Mouse (Mus musculus) spleen, embryonic (tissue): Measurements from ENCODE around the gene Usp12.

ENCODE experiments used
- CTCF ChIA-PET: fragments of 350-600 bp; sonication (Branson Sonifier 250); formaldehyde crosslinking; loops from one replicate; lab custom pipeline; 2022; lab: Charles Lee

Gene Usp12

DNA sequence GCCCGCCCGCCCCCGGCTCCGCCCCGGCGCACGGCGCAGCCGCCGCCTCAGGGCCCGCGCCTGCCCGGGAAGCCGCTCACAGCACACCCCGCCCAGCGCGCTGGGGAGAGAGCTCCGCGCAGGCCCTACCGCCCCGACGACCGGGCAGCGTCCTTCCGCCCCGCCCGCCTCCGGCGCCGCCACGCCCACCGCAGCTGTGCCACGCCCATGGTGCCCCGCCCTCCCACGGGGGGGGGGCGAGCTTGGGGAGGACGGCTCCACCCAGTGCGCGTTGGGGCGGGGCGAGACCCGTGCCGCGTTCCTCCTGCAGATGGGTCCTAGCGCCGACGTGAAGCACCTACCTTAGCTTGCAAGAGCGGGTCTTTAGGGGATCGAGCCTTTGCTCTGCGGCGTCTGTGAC, at the start of gene Usp12:
Usp12 (minus strand) TSS at position 154 of the 400 bp plus-strand sequence.
- CTCF ChIA-PET, result interaction anchor here (1.3 kb wide), 1 partner anchor 12 kb away, joined by 4 read pairs; no protein-coding TSS in a partner anchor

DNA sequence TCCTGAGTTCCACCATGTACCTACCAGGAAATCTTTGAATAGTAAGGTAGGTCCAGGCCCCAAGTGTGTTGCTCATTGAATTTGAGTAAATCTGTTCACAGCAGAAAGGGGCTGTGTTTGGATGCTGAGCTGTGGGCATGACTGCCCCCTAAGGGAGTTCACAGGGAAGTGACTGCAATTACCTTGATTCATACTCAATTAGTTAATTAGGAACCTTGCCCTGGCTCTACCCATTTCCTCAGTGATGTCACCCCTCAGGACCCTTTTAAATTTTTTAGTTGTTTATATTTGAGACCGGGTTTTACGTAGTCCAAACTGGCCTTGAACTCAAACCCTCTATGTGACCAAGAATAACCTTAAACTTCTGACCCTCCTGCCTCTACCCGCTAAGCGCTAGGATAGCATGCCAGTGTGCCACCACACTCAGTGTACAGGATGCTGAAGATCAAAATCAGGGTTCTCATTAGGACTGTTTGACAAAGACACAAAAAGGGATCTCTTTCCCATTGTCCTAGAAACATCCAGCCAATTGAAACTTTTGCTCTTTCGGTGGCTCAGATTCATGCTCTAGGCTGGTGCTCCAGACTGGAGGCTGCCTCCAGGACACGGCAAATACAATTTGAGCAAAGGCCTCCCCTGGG, 49.6 kb upstream of the Usp12 start:
- CTCF ChIA-PET, result interaction anchor here (0.6 to 1.2 kb wide), 2 partner anchors 41 to 71 kb away, joined by 3 read pairs; no protein-coding TSS in a partner anchor

DNA sequence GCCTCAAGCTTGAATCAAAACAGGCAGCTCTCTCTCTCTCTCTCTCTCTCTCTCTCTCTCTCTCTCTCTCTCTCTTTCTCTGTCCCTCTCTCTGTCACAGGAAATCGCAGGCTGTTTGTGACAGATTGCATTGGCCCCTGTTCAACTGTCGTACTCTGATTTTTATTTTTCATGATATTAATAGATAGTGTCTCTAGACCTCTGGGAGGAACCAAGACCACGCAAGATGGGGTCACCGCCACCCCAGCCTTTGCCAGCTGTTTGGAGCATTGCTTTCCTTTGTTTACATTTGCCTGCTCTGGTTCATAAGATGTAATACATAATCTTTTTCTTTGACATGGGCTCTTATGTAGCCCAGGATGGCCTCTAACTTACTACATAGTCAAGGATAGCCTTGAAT, 47.2 kb upstream of the Usp12 start:
- CTCF ChIA-PET, result interaction anchor here (0.5 to 0.7 kb wide), 2 partner anchors 36 to 621 kb away, joined by 3 read pairs; no protein-coding TSS in a partner anchor

DNA sequence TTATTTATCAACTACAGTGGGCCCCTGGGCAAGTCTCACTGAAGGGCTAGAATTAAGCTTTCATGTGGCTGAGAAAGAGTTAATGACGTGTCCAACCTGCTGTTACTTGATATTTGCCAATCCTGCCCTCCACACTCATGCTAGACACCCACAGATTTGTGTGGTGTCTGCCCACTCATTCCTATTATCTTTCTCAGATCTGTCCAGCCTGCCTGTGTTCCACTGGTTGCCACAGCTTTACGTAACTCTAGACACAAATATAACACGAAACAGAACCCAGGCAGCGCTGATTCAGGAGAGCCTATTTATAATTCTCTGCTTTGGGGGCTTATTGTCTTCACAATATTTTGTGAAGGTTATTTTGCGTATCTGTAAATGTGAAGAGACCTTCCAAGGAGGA, 46.5 kb upstream of the Usp12 start:
- CTCF ChIA-PET, result no interaction called here

DNA sequence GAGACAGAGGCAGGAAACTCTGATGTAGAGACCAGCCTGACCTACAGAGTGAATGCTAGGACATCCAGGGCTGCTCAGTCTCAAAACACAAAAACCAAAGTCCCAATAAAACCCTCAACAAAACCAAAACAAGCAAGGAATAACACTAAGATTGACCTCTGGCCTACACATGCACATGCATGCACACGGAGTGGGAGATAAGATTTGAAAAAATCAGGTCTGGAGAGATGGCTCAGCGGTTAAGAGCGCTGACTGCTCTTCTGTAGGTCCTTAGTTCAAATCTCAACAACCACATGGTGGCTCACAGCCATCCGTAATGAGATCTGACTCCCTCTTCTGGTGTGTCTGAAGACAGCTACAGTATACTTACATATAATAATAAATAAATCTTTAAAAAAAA, 45.6 kb upstream of the Usp12 start:
- CTCF ChIA-PET, result no interaction called here

DNA sequence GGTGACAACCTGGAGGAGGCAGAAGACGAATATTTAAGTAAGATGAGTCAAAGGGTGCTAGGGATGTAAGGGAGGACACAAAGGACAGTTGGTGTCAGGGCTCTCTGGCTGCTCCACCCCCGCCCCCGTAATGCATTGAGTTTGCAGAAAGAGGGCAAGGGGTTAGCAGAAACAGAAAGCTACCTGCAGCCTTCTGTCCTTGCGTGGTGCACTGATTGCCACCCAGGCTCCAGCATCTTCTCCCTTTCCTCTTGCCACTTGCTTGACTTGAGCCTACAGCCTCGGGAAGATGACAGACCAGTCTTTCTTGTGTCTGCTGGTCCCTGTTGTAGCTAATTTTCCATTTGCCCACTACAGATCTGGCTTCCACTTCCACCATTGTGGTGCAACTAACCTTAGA, 45.0 kb upstream of the Usp12 start:
- CTCF ChIA-PET, result no interaction called here

DNA sequence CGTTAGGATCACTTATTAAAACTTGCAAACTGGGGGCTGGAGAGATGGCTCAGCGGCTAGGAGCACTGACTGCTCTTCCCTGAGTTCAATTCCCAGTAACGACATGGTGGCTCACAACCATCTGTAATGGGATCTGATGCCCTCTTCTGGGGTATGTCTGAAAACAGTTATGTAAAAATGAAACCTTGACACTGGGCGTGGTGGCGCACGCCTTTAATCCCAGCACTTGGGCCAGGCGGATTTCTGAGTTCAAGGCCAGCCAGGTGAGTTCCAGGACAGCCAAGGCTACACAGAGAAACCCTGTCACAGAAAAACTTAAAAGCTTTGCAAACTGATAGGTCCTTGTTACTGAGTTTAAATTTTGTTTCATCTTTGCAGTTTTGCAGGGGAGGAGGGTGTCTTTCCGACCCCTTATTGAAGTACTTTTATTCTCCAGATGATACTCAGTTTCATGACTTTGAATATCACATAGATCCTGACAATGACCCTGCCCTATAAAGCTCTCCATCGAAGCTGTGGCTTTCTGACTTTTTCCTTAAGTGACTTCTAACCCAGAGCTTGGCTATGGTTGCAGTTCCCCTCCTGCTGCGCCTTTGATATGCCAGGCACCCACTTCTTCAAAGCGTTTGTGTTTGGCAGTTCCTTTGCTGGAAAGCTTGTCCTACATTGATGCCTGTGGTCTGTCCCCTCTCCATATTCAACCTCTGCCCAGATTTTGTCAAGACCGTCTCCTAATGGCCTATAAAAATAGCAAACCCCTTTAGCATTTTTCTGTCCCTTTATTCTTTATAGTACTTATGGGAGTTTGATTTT, 44.2 kb upstream of the Usp12 start:
- CTCF ChIA-PET, result interaction anchor here (1.1 kb wide), 1 partner anchor 11 kb away, joined by 3 read pairs; no protein-coding TSS in a partner anchor

DNA sequence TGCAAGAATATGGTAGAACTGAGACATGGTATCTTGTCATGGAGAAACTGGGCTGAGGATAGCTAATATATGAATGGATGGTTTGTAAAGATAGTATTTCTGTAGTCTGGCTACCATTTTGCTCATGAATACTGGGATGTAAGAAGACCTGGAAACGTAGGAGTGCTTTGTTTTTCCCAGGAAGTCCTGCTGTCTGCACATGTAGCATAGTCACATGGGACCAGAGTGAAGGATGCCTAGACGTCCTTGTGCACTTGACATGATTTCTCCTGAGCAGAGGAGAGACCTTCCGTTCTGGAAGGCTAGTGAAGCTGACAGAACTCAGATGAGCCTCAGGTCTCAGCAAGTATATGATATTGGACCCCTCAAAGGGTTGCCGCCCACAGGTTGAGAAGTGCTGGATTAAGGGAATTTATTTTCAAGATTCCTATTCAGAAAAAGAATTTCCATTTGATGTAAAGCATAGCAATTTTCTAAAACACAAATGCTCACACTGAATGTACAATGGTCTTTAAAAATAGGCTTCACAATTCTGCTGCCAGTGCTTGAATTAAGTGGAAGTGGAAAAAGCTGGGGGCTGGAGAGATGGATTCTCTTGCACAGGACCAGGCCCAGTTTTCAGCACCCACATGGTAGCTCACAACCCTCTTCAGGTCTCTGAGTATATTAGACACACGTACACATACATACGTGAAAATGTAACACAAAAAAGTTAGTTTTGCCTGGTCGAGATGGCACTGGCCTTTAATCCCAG, 43.3 kb upstream of the Usp12 start:
- CTCF ChIA-PET, result interaction anchor here (1.0 to 1.1 kb wide), 2 partner anchors 9 to 10 kb away, joined by 3 read pairs; no protein-coding TSS in a partner anchor

DNA sequence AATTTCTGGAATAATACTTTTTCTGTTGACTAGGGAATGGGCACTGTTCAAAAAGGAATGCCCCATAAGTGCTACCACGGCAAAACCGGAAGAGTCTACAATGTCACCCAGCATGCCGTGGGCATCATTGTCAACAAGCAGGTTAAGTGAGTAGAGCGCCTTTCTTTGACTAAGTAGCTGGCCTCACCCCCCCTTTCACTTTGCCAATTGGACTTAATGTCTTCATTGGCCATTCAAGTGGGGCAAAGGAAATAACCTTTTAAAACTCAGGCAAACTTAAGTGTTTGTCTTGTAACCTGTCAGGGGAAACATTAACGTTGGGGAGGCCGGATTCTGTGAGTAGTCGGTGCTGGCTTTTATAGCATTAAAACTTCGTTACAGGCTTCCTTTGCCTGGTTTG, 40.2 kb upstream of the Usp12 start:
- CTCF ChIA-PET, result interaction anchor here (0.9 kb wide), 1 partner anchor 59 kb away, joined by 6 read pairs; no protein-coding TSS in a partner anchor

DNA sequence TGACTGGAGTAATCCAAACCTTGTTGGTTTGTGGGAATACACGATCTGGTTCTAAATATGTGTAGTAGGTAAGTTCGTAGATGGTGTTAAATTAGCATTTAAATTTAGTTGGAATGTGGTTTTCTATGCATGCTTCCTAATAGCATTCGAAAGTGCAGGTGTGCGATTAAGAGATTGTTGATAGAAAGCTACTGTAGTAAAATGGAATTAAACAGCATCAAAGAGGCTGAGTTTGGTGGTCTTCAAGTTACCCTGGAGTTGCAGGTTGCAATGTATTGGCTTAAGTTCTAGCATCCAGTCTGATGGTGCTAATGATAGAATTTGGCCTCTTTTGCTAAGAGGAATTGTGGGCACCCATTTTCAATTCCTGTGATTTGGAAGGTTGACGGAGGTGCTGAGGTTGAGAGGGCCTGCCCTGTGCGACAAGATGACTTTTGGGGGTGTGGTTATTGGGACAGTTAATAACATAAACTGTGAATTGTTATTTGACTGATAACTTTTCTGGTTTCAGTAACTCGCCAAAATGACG, 38.9 kb upstream of the Usp12 start:
- CTCF ChIA-PET, result interaction anchor here (1.1 kb wide), 1 partner anchor 158 kb away, joined by 3 read pairs; no protein-coding TSS in a partner anchor

DNA sequence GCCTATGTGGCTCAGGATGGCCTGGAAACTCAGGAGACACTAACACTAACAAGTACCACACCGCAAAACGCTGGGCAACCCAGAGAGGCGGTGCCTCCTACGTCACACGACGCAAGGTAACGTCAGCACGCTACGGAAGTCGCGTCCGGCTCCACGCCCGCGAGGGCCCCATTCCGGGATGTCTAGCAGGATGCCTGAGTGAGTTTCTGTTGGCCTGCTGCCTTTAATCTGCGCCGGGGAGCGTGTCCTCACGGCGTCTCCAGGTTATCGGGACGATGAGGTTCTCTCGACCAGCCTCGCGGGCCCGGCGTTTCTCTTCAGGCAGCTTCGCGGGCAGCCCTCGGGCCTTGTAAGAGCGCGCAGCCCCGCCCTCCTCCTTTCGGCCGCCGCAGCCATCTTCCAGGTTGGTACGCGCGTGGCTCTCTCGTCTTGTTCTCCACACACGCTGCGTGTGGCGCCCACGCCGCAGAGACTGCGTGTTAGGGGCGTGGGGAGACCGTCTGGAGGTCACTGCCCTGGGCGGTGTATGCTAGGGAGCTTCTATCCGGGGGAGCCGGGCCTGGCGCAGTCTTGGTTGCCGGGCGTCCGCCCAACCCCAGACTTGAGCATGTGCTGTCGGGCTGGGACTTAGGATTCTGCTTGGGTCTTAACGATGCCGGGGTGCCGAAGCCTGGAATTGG, 38.1 kb upstream of the Usp12 start, which contains the start of gene Rpl21:
Rpl21 (plus strand) TSS at position 122 of the 680 bp plus-strand sequence.
- CTCF ChIA-PET, result interaction anchor here (0.7 to 1.1 kb wide), 2 partner anchors 54 to 157 kb away, joined by 3 read pairs; no protein-coding TSS in a partner anchor

DNA sequence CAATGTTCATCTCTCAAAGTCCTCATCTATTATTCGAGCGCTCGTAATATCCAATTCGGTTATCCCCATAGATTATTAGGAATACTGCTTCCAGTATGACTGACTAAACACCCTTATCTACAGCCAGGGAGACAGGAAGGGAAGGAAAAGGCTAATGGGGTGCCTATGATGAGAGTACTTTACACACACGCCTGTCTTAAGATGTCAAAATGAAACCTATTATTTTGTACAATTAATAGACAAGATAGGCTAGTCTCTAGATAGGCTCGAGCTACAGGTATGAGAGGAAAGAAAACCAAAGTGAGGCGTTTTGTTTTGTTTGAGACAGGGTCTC, 37.6 kb upstream of the Usp12 start:
- CTCF ChIA-PET, result interaction anchor here (1.1 kb wide), 1 partner anchor 157 kb away, joined by 3 read pairs; no protein-coding TSS in a partner anchor

DNA sequence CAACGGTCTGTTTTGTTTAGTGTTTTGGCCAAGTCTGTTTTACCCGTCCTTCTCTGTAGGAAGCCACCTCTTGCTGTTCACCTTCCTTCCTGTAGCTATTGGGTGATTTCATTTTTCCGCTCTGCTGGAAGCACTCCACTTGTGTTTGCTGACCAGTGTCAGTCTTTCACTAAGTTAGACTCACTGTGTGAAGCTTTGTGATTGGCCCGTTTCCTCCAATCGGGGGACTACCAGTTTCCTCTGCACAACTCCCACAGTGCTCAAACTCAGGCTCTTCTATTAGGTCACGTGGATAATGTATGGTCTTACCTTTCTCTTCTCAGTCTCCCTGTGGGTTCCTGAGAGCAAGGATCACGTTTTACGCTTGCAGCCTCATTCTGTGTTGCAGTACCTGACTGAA, 34.7 kb upstream of the Usp12 start:
- CTCF ChIA-PET, result interaction anchor here (0.9 kb wide), 1 partner anchor 8 kb away, joined by 3 read pairs; no protein-coding TSS in a partner anchor

DNA sequence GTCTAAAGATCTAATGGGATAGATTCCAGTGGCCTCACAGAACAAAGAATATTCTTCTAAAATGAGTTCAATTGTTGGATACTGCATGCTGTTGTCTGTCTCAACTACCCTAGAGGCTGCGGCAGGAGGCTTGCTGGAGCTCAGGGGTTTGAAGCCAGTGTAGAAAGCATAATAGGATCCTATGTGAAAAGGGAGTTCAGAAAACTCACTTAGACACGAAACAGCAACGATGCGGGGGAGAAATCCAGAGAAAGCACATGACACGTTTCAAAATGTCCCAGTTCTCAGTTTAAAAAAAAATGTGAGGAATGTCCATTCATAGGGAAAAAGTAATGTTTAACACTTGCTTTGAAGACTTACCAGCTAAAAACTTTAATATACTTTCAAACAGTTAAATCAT, 28.2 kb upstream of the Usp12 start:
- CTCF ChIA-PET, result interaction anchor here (1.3 kb wide), 1 partner anchor 117 kb away, joined by 3 read pairs; no protein-coding TSS in a partner anchor

DNA sequence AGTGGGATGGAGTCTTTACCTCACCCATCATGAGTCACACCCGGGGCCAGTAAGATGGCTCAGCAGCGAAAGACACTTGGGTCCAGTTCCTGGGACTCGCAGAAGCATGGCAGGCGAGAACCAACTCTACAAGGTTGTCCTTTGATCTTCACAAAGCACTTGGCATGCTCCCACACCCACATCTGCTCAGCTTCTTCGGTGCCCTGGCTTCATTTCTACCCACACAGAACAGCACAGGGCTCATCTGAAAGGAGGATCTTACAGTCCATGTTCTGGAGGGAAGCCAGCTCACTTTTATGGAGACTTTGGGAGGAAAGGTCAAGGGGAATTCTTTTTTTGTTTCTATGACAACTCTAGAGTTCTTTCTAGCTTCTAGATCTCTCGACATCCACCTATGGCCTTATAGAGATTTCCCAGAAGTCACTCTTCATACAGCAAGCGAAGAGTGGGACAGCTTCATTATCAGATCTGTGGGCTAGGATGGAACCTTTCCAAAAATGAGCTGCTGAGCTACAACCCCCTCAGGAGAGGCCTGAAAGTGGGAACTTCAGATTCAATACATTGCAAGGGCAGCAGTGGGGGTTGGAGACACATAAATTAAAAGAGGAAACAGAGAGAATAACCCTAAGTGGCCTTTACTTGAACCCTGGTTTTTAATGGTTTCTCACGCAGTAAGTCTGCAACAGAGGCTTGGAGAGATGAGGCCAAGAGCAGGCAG, 24.3 kb upstream of the Usp12 start:
- CTCF ChIA-PET, result no interaction called here

DNA sequence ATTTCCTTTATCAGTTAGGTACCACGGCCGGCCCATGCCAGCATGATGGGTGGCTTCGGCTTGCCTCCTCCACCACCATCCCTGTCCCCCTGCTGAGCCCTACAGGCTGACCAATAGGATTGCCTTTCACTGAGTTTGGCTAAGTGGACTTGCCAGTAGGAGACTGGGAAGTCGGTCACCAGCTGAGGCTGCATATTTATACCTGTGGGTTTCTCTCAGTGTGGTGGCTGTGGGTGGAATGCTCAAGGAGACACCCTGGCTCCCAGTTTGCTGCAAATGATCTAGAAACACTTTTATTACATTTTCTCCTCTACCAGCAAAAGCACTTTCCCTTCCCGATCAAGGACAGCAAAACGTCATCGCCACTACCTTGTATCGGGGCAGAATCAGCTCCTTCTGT, 22.8 kb upstream of the Usp12 start:
- CTCF ChIA-PET, result no interaction called here

DNA sequence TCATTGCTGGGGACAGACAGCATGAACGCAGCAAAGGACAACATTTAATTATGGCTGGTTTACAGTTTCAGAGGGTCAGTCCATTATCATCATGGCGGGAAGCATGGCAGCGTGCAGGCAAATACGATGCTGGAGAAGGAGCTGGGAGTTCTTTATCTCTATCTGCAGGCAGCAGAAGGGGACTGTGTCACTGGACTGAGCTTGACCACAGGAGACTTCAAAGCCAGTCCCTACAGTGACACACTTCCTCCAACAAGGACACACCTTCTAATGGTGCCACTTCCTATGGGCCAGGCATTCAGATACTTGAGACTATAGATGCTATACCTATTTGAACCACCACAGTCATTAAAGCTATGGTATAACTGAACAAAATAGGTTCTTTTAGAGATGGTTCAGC, 20.6 kb upstream of the Usp12 start:
- CTCF ChIA-PET, result interaction anchor here (0.6 kb wide), 1 partner anchor 47 kb away, joined by 5 read pairs; no protein-coding TSS in a partner anchor

DNA sequence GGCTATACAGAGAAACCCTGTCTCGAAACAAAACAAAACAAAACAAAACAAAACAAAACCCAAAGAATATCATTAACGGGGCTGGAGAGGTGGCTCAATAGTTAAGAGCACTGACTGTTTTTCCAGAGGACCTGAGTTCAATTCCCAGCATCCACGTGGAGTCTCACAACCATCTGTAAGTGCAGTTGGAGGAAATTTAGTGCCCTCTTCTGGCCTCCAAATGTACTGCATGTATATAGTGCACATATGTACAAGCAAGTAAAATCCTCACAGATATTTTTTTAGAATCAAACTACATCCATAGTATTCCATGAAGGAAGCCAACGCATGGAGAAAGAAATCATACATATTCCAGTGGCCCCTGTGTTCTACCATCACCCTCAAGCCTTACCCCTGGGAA, 18.6 kb upstream of the Usp12 start:
- CTCF ChIA-PET, result interaction anchor here (0.7 kb wide), 2 partner anchors 35 to 90 kb away, joined by 4 to 6 read pairs; no protein-coding TSS in a partner anchor

DNA sequence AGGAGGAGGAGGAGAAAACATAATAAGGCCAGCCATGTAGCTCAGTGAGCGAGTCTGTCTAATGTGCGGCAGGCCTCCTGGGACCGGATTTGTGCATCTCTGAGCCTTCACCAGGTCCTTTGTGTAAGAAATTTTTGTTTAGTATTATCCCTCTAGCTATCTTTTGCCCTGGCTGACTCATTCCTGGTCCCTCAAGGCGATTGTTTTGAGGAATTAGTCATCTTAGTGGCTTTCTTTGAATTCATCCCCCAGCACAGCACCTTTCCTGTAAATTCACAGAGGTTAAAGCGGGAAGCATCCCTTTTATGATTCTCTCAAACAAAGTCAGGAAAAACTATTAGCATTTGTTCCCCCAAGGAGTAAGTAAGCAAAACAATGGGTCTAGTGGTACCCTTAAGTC, 18.1 kb upstream of the Usp12 start:
- CTCF ChIA-PET, result no interaction called here

DNA sequence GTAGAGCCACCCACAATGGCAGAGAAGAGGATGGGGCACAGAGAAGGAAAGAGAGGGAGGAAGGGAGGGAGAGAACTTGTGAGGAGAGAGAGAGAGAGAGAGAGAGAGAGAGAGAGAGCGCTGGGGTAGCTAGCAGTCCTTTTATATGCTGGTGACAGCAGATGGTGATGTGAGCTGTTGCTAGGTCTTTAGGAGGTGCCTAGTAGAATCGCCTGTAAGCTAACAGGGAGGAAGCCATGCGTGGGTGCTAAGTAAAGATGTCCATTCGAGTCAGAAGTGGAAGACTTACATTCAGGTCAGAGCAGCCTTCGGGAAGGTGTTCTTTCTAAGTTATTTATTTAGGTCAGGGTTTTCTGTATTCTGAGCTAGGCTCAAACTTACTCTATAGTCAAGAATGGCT, 15.1 kb upstream of the Usp12 start:
- CTCF ChIA-PET, result no interaction called here
